21 mouse cellular contexts compared by ENCODE assay signal in the genomic region with DNA sequence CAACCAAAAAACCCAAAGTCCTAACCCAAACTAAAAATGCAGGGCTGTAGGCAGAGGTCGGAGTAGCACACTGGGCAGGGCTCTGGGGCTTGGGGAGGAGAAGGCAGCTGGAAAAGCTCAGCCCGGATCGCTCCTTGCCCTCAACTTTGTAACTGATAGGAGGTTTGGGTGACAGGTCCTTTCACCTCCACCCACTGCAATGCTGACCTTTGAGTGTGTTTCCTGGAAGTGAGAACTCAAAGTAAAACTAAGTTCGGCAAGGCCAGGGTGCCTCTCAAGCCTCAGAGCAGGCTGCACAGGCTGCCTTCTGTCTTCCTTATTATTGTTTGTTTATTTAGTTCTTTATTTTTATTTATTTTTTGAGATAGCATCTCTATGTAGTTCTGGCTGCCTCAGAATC. TPM values are rescaled to one million over a fixed set of nuclear protein-coding genes. Genes with fewer than 3 reads are reported as not detected.
DNase-seq lines count a peak whose midpoint lies in the region; ATAC-seq and TF ChIP-seq lines count a peak whose summit lies in the region.
"Had no signal": no experiment of that assay in that cellular context is flagged by ENCODE, and none has a peak within 500 bp of the region (broad histone marks: within the 10 kb centered on the region; RNA-seq: fewer than 3 reads in every experiment).

No protein-coding gene starts in this region.

- no peak for TF ChIP-seq POLR2A in kidney, adult 2 months (IDR thresholded peaks at IDR 0.05; ENCODE audit: low read depth, low read length)

- no peaks in the 10 kb centered on the region; the same call in 1 of the 2 replicates for H3K27me3 ChIP-seq in kidney, adult 2 months (replicated peaks; ENCODE audit: control insufficient read depth, insufficient read depth, low read length)
- H3K27me3 ChIP-seq: embryonic facial prominence, embryonic 15.5 days; heart, embryonic 12.5 days had no signal

- DNase-seq in CD4-positive, CD25-positive, alpha-beta regulatory T cell, adult 2 months (ENCODE audit: low read depth, low spot score): peak; percentile 20
- peak; percentile 17 for DNase-seq in kidney, adult 2 months
- DNase-seq in kidney, adult 11 months: no peak
- DNase-seq in skeletal muscle tissue, adult 2 months (ENCODE audit: low read depth, low spot score): peak; percentile 46
- no peak for DNase-seq in right cerebral cortex, postnatal 10 days (ENCODE audit: low spot score in 2 of 2)
- DNase-seq in right cerebral cortex, postnatal 36 days (ENCODE audit: low spot score in 2 of 2): no peak
- DNase-seq: adrenal gland, postnatal 10 days; cerebellum, adult 2 months; cerebellum, postnatal 10 days; heart, adult 2 months had no signal

- 64% methylated on average over 4 of the region's 4 CpGs for WGBS in kidney, adult 2 months

- peaks cover 4% of the 10 kb centered on the region; the same call in 1 of the 2 replicates for H3K4me1 ChIP-seq in kidney, adult 2 months (ENCODE audit: control insufficient read depth, insufficient read depth, low read length)

- no peak for TF ChIP-seq CTCF in kidney, adult 2 months (conservative IDR thresholded peaks at IDR 0.05; ENCODE audit: insufficient read depth, insufficient read length, low read depth, low read length)

- H3K4me3 ChIP-seq in kidney, adult 2 months (ENCODE audit: insufficient read depth, low read depth, low read length): no peak overlapping the region
- H3K4me3 ChIP-seq: embryonic facial prominence, embryonic 15.5 days; forebrain, embryonic 13.5 days; heart, adult 2 months; hindbrain, embryonic 10.5 days had no signal

- H3K36me3 ChIP-seq in kidney, adult 2 months (ENCODE audit: control insufficient read depth, insufficient read depth, low read length): no peaks in the 10 kb centered on the region
- H3K36me3 ChIP-seq: embryonic facial prominence, embryonic 15.5 days; G1E; hindbrain, embryonic 10.5 days had no signal

- ATAC-seq in CD4-positive, CD25-positive, alpha-beta regulatory T cell, adult 4 months: no peak
- ATAC-seq: forebrain, embryonic 13.5 days; intestine, embryonic 16.5 days had no signal

- H3K27ac ChIP-seq in kidney, adult 2 months (ENCODE audit: insufficient read depth, low read depth, low read length): no peak overlapping the region
- H3K27ac ChIP-seq: embryonic facial prominence, embryonic 15.5 days; forebrain, embryonic 13.5 days; heart, adult 2 months; hindbrain, embryonic 10.5 days; hindbrain, embryonic 14.5 days had no signal

RNA-seq across cellular contexts. Expression of gene Pla2g16, which starts 2.7 kb away (rescaled TPM):
- polyA plus RNA-seq in CD4-positive, CD25-positive, alpha-beta regulatory T cell, adult 4 months (2017; shearing (Covaris generic)): 10 to 100 TPM; 77.8 to 93.3 TPM
- polyA plus RNA-seq in kidney, adult 2 months (2012; rRNA removed): 24.3 and 24.9 TPM in 2 replicates
- polyA plus RNA-seq: G1E had no signal

RNA-seq across cellular contexts. Expression of gene Lgals12, which starts 47.0 kb away (rescaled TPM):
- not detected for polyA plus RNA-seq in CD4-positive, CD25-positive, alpha-beta regulatory T cell, adult 4 months (2017; shearing (Covaris generic))
- polyA plus RNA-seq in kidney, adult 2 months (2012; rRNA removed): 5.1 and 5.3 TPM in 2 replicates
- polyA plus RNA-seq: C2C12; G1E; hindbrain, embryonic 10.5 days had no signal

RNA-seq across cellular contexts. Expression of gene Hrasls5, which starts 52.4 kb away (rescaled TPM):
- not detected for polyA plus RNA-seq in CD4-positive, CD25-positive, alpha-beta regulatory T cell, adult 4 months (2017; shearing (Covaris generic))
- polyA plus RNA-seq in kidney, adult 2 months (2012; rRNA removed): 0.42 and 1.4 TPM in 2 replicates
- polyA plus RNA-seq: C2C12; embryonic facial prominence, embryonic 11.5 days; forebrain, embryonic 13.5 days; G1E; heart, embryonic 12.5 days; heart, embryonic 16.5 days; hindbrain, embryonic 10.5 days; hindbrain, embryonic 14.5 days; intestine, embryonic 16.5 days had no signal

Comparison
In these comparisons a context has a peak if more than half of its experiments do, and no peak if none do; other contexts are left out.
1. DNase-seq: peak in CD4-positive, CD25-positive, alpha-beta regulatory T cell, adult 2 months (single experiment), kidney, adult 2 months (single experiment) and skeletal muscle tissue, adult 2 months (single experiment); none in kidney, adult 11 months (single experiment), right cerebral cortex, postnatal 10 days (0 of 2) and right cerebral cortex, postnatal 36 days (0 of 2).